Mouse (Mus musculus): ENCODE measurements around the gene Aox2. TPM values are rescaled to one million over a fixed set of nuclear protein-coding genes. Genes with fewer than 3 reads are reported as not detected.

Gene Aox2
- total and polyA plus RNA-seq, 3 experiments, result not detected

GRCm38 (mm10) chr1:58315532-58315931 lies 37.4 kb downstream of the Aox2 start:
- in situ Hi-C loops (cut with MboI; ENCODE audit: low pct_ligation_motif_present, low pct_unique_long_range_greater_than_20kb, low sequenced_read_pairs), result no loop called here
- TF ChIP-seq CHD1 (IDR thresholded peaks at IDR 0.05; ENCODE audit: low read depth, low read length), result no peak
- TF ChIP-seq SIN3A (IDR thresholded peaks at IDR 0.05; ENCODE audit: low read length), result no peak
- no peak for TF ChIP-seq JUND (conservative IDR thresholded peaks at IDR 0.05; ENCODE audit: low read depth, low read length)
- no peak for TF ChIP-seq IRF4 (IDR thresholded peaks at IDR 0.05; ENCODE audit: low read depth, low read length)
- no peak for TF ChIP-seq ETS1 (conservative IDR thresholded peaks at IDR 0.05; ENCODE audit: low read depth, low read length)
- no peak for TF ChIP-seq MAFK (IDR thresholded peaks at IDR 0.05; ENCODE audit: insufficient replicate concordance, low read length)
- TF ChIP-seq POLR2AphosphoS2 (IDR thresholded peaks at IDR 0.05; ENCODE audit: low read depth, low read length), result no peak
- no peak for TF ChIP-seq HCFC1 (IDR thresholded peaks at IDR 0.05; ENCODE audit: low read depth, low read length)
- TF ChIP-seq GABPA (IDR thresholded peaks at IDR 0.05; ENCODE audit: insufficient replicate concordance, low read depth, low read length), result no peak
- no peak overlapping the region for H3K27ac ChIP-seq (ENCODE audit: insufficient read depth, low read depth)
- H3K9ac ChIP-seq (ENCODE audit: insufficient read depth, low read depth), result no peak overlapping the region
- H3K4me1 ChIP-seq (ENCODE audit: control insufficient read depth in 1 of 2, insufficient read depth in 2 of 2), result peaks cover 3 to 4% of the 10 kb centered on the region in 2 experiments; a peak in 1 of 4 replicates
- no peak overlapping the region for H3K4me2 ChIP-seq (ENCODE audit: insufficient read depth, low read depth, poor library complexity, severe bottlenecking)
- no peaks in the 10 kb centered on the region for H3K79me2 ChIP-seq (replicated peaks; ENCODE audit: control insufficient read depth, extremely low read depth, insufficient read depth, poor library complexity, severe bottlenecking)
- H3K9me3 ChIP-seq (replicated peaks; ENCODE audit: low read length), result no peaks in the 10 kb centered on the region
- dilution Hi-C loops (cut with MboI; ENCODE audit: extremely low pct_ligation_motif_present, extremely low pct_unique_long_range_greater_than_20kb, low sequenced_read_pairs), result no loop called here
- no peaks in the 10 kb centered on the region for H3K27me3 ChIP-seq (replicated peaks)
- no peaks in the 10 kb centered on the region for H3K36me3 ChIP-seq (replicated peaks in 1 of 2; ENCODE audit: control insufficient read depth in 1 of 2, insufficient read depth in 1 of 2, low read length in 1 of 2)
- H3K4me3 ChIP-seq (replicated peaks in 1 of 3; ENCODE audit: low read depth in 2 of 3, low read length in 2 of 3, poor library complexity in 1 of 3), result no peak overlapping the region
- DNase-seq (ENCODE audit: extremely low read depth), result no peak

- Histone ChIP-seq H3K9ac (ENCODE audit: insufficient read depth, low read depth) (no peak overlapping the region), H3K27ac (ENCODE audit: insufficient read depth, low read depth) (no peak overlapping the region), H3K4me1 (ENCODE audit: control insufficient read depth in 1 of 2, insufficient read depth in 2 of 2) (no peaks in the 10 kb centered on the region), H3K9me3 (replicated peaks; ENCODE audit: low read length) (peaks cover 12% of the 10 kb centered on the region), H3K4me2 (ENCODE audit: insufficient read depth, low read depth, poor library complexity, severe bottlenecking) (no peak overlapping the region), H3K4me3 (replicated peaks in 1 of 3; ENCODE audit: low read depth in 2 of 3, low read length in 2 of 3, poor library complexity in 1 of 3) (no peak overlapping the region), H3K79me2 (replicated peaks; ENCODE audit: control insufficient read depth, extremely low read depth, insufficient read depth, poor library complexity, severe bottlenecking) (no peaks in the 10 kb centered on the region), H3K36me3 (replicated peaks in 1 of 2; ENCODE audit: control insufficient read depth in 1 of 2, insufficient read depth in 1 of 2, low read length in 1 of 2) (no peaks in the 10 kb centered on the region), H3K27me3 (replicated peaks) (no peaks in the 10 kb centered on the region)
- TF ChIP-seq SMC3 (IDR thresholded peaks at IDR 0.05; ENCODE audit: low read depth, low read length) (no peak), NRF1 (IDR thresholded peaks at IDR 0.05; ENCODE audit: low read depth, low read length) (no peak), IRF4 (IDR thresholded peaks at IDR 0.05; ENCODE audit: low read depth, low read length) (no peak), JUN (IDR thresholded peaks at IDR 0.05; ENCODE audit: insufficient read depth, low read depth, low read length) (no peak), MAFK (IDR thresholded peaks at IDR 0.05; ENCODE audit: insufficient replicate concordance, low read length) (no peak), EP300 (IDR thresholded peaks at IDR 0.05; ENCODE audit: low read length) (no peak), POLR2AphosphoS2 (IDR thresholded peaks at IDR 0.05; ENCODE audit: low read depth, low read length) (no peak), ELF1 (IDR thresholded peaks at IDR 0.05; ENCODE audit: low read depth, low read length) (no peak), MXI1 (IDR thresholded peaks at IDR 0.05; ENCODE audit: low read depth, low read length) (no peak), NELFE (IDR thresholded peaks at IDR 0.05; ENCODE audit: low read depth, low read length) (no peak)
- in situ Hi-C loops (cut with MboI; ENCODE audit: low pct_ligation_motif_present, low pct_unique_long_range_greater_than_20kb, low sequenced_read_pairs) (no loop called here), dilution Hi-C loops (cut with MboI; ENCODE audit: extremely low pct_ligation_motif_present, extremely low pct_unique_long_range_greater_than_20kb, low sequenced_read_pairs) (no loop called here)
- no peak for DNase-seq (ENCODE audit: extremely low read depth)
Measured at GRCm38 (mm10) chr1:58333222-58333621, 55.1 kb downstream of the Aox2 start.
